Mouse (Mus musculus) forebrain, embryonic 14.5 days (tissue): Measurements from ENCODE around the gene Hcn3. TPM values are rescaled to one million over a fixed set of nuclear protein-coding genes. Genes with fewer than 3 reads are reported as not detected.

Experiments used
- ATAC-seq: fragments of 200-750 bp; cut with Nextera tagmentation; 2 replicates; pipeline ENCODE4 v1.8.0; 2017; ENCODE audit warnings: mild to moderate bottlenecking, moderate library complexity
- DNase-seq: peaks from one replicate; pipeline ENCODE4 v3.0.0-alpha.2; 2015; ENCODE audit warnings: low spot score
- H3K27ac ChIP-seq: fragments of 300-500 bp; sonication (generic); 2 replicates; pipeline ENCODE4 v1.5.1; 2014; ENCODE audit warnings: low read depth, mild to moderate bottlenecking, control low read depth, low read length, moderate library complexity
- H3K27me3 ChIP-seq: fragments of 300-500 bp; sonication (generic); replicated peaks from 2 replicates; pipeline ENCODE4 v1.6.1; 2014; ENCODE audit warnings: low read length, control low read depth, mixed read lengths; ENCODE audit not compliant: control insufficient read depth, insufficient read depth
- H3K36me3 ChIP-seq: fragments of 300-500 bp; sonication (generic); 2 replicates; pipeline ENCODE4 v1.6.1; 2014; ENCODE audit warnings: low read length, control low read depth; ENCODE audit not compliant: control insufficient read depth, insufficient read depth
- H3K4me1 ChIP-seq: fragments of 300-500 bp; sonication (generic); 2 replicates; pipeline ENCODE4 v1.6.1; 2014; ENCODE audit warnings: antibody characterized with exemption, low read length, control low read depth; ENCODE audit not compliant: control insufficient read depth, insufficient read depth
- H3K4me2 ChIP-seq: fragments of 300-500 bp; sonication (generic); 2 replicates; pipeline ENCODE4 v1.6.1; 2014; ENCODE audit warnings: mild to moderate bottlenecking, control low read depth, low read length
- H3K4me3 ChIP-seq: fragments of 300-500 bp; sonication (generic); 2 replicates; pipeline ENCODE4 v1.5.1; 2014; ENCODE audit warnings: low read depth, low read length, control low read depth
- H3K9ac ChIP-seq: fragments of 300-500 bp; sonication (generic); 2 replicates; pipeline ENCODE4 v1.6.1; 2014; ENCODE audit warnings: mild to moderate bottlenecking, low read length, control low read depth, moderate library complexity
- H3K9me3 ChIP-seq: fragments of 300-500 bp; sonication (generic); replicated peaks from 2 replicates; pipeline ENCODE4 v1.6.1; 2016; ENCODE audit warnings: low read length, control low read depth, mixed read lengths; ENCODE audit not compliant: control insufficient read depth
- WGBS: fragments of 180-500 bp; shearing (Covaris S2); extraction: QIAGEN DNeasy Blood & Tissue Kit; methylation state at CpG from one replicate; pipeline ENCODE4 v1.1.7; 2014; 5-methylcytosine and 5-hydroxymethylcytosine counted together
- polyA plus RNA-seq: library from polyadenylated mRNA; unstranded; fragments of >200 nt; fragmentation: Nextera tagmentation; extraction: Ambion mirVana; gene quantifications from 2 replicates; pipeline ENCODE4 v1.2.1, GENCODE M21; 2014

Gene Hcn3
- polyA plus RNA-seq, 1 experiment from 2014 or later, result 9.4 TPM

DNA sequence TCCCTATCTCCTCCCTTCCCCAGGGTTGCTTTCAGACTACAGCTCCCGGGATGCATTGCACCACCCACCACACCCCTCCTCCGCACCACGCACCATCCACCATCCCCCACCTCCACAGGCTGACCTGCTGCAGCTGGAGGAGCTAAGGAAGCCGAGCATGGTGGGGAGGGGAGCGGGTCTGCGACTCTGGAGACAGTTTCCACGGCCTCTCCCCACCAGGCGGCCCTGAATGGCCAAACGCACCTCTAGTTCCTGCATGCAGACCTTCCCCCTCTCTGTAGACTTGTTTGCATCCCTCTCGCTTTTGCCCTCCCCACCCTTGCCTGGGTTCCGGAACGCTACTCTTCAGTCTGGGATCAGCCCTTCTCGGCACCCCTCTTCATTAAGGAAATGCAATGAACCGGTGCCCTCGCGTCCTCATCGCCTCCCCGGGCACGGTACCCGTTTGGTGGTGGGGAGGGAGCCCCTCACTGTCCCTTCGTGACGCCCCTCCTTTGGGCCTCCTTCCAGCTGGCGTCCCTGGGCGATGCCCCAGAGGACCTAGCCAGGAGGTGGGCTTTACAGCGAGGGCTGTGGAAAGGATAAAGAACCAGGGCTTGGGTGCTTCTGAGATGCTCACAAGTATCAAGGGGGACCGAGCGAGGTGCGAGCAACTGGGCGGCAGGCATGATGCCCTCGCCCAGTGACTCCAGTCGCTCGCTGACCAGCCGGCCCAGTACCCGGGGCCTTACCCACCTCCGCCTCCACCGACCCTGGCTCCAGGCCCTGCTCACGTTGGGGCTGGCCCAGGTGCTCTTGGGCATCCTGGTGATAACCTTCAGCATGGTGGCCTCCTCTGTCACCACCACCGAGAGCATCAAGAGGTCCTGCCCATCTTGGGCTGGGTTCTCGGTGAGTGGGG, 23.3 kb upstream of the Hcn3 start, which contains the start of gene Fam189b:
TSS of gene Fam189b (plus strand) at position 86 of the 901 bp plus-strand sequence.
- no peaks in the 10 kb centered on the region for H3K27me3 ChIP-seq
- 4% methylated on average over 38 of the region's 39 CpGs for WGBS
- H3K4me1 ChIP-seq, result peaks cover 10% of the 10 kb centered on the region
- H3K9ac ChIP-seq, result peak within 1 kb of the TSS; percentile 89
- peak; percentile 95 for ATAC-seq
- H3K4me3 ChIP-seq, result peak within 1 kb of the TSS; percentile 58
- H3K27ac ChIP-seq, result peak within 1 kb of the TSS; percentile 89
- H3K4me2 ChIP-seq, result peak within 1 kb of the TSS; percentile 91
- no peaks in the 10 kb centered on the region for H3K9me3 ChIP-seq
- peak; percentile 93 for DNase-seq
- peaks cover 40% of the 10 kb centered on the region for H3K36me3 ChIP-seq

DNA sequence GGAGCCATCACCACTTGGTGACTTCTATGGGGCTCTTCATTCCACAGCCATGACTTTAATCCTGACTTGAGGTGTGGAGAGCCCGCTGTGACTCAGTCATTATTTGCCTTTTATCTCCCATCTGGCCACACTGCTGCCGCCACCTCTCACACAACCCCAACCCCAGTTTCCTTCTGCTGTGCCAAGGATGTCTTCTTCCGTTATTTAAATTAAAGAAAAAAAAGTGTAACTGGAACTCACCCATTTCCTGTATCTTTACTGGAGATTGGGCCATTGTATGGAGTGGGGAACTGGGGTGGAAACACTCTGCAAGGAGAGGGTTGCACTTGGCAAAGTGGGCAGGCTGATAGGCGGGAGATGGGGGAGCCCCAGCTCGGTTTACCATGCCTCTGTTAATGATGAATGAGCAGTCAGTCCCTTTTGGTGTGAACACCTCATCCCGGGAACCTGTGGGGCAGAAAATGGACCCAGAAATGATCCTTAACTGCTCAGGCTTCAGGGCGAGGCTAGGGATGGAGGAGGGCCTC, 22.6 kb upstream of the Hcn3 start:
- H3K27ac ChIP-seq, result peak overlapping the region; percentile 89; the same call in 1 of the 2 replicates
- no peaks in the 10 kb centered on the region for H3K9me3 ChIP-seq
- no peak for ATAC-seq
- no peak for DNase-seq
- H3K27me3 ChIP-seq, result no peaks in the 10 kb centered on the region
- H3K36me3 ChIP-seq, result peaks cover 38% of the 10 kb centered on the region
- WGBS, result 50% methylated on average over 7 of the region's 7 CpGs
- H3K4me1 ChIP-seq, result peaks cover 16% of the 10 kb centered on the region
- peak overlapping the region; percentile 89; the same call in 1 of the 2 replicates for H3K9ac ChIP-seq
- peak overlapping the region; percentile 91 for H3K4me2 ChIP-seq
- peak overlapping the region; percentile 58 for H3K4me3 ChIP-seq

DNA sequence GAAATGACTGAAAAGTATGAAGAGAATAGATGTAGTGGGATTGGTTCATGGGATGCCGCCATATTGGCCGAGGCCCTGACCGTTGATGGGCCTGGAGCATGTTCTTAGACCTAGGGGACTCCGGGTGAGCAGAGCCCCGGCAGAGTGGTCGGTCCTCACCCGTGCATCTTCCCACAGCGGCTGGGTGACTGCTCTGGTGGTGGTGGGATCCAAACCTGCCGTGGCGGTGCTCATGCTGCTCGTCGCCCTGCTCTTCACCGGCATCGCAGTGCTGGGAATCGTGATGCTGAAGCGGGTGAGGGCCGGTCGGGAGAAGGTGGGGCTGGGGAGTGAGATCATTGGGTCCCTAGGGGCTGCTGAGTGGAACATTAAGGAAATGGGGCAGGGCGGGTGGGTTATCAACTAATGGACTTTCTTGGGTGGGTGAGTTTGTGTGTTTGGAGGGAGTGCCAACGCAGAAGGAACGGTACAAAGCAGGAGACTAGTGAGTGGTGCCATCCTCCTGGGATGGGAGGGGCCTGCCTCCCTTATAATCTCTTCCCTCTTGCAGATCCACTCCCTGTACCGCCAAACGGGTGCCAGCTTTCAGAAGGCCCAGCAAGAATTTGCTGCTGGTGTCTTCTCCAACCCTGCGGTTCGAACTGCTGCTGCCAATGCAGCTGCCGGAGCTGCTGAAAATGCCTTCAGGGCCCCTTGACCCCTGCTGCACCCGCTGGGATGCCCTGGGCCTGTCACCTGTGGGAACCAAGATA, 21.9 kb upstream of the Hcn3 start:
- no peak for ATAC-seq
- Histone ChIP-seq H3K27ac (no peak overlapping the region), H3K36me3 (peaks cover 38% of the 10 kb centered on the region), H3K9me3 (no peaks in the 10 kb centered on the region), H3K9ac (no peak overlapping the region), H3K4me2 (no peak overlapping the region), H3K27me3 (no peaks in the 10 kb centered on the region), H3K4me3 (no peak overlapping the region), H3K4me1 (peaks cover 16% of the 10 kb centered on the region)
- DNase-seq, result no peak
- WGBS, result 94% methylated on average over 27 of the region's 27 CpGs

DNA sequence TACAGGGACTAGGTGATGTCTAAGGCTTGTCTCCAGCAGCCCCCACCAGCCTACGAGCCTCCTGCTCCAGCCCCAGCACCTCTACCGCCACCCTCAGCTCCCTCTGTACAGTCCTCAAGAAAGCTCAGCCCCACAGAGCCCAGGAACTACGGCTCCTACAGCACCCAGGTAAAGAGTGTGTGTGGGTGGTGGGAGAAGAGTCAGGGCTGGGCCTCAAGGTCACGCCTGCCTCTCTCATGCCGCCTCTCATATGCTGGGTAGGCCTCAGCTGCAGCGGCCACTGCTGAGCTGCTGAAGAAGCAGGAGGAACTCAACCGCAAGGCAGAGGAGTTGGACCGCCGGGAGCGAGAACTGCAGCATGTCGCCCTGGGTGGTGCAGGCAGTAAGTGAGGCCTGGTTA, 19.1 kb upstream of the Hcn3 start:
- H3K4me2 ChIP-seq, result no peak overlapping the region
- H3K9ac ChIP-seq, result 0 out of 2 replicates have a peak overlapping the region, but pooled peaks have one; percentile 17
- H3K9me3 ChIP-seq, result no peaks in the 10 kb centered on the region
- no peaks in the 10 kb centered on the region for H3K27me3 ChIP-seq
- H3K36me3 ChIP-seq, result peaks cover 64% of the 10 kb centered on the region
- DNase-seq (no peak), ATAC-seq (no peak)
- 93% methylated on average over 11 of the region's 11 CpGs for WGBS
- no peak overlapping the region for H3K4me3 ChIP-seq
- peaks cover 16% of the 10 kb centered on the region for H3K4me1 ChIP-seq
- H3K27ac ChIP-seq, result no peak overlapping the region

DNA sequence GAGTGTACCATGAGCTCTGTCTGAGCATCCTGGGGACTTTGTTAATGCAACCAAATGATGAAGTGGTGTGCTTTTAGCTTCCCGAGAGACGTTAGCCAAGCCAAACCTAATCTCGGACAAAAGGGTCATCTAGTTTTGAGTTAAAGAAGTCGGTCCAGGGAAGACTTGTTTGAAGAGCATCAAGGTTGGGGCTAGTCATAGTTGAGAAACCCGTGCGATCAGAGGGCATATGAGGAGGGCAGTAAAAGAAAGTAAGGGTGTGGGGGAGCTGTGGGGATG, 18.1 kb upstream of the Hcn3 start:
- peak overlapping the region; percentile 78 for H3K9ac ChIP-seq
- H3K4me3 ChIP-seq, result peak overlapping the region; percentile 68
- no peak for DNase-seq
- H3K4me1 ChIP-seq, result peaks cover 8% of the 10 kb centered on the region
- H3K9me3 ChIP-seq, result no peaks in the 10 kb centered on the region
- H3K27ac ChIP-seq, result 0 out of 2 replicates have a peak overlapping the region, but pooled peaks have one; percentile 9
- no peak for ATAC-seq
- peaks cover 74% of the 10 kb centered on the region for H3K36me3 ChIP-seq
- 12% methylated on average over 6 of the region's 6 CpGs for WGBS
- no peaks in the 10 kb centered on the region for H3K27me3 ChIP-seq
- peak overlapping the region; percentile 92 for H3K4me2 ChIP-seq

DNA sequence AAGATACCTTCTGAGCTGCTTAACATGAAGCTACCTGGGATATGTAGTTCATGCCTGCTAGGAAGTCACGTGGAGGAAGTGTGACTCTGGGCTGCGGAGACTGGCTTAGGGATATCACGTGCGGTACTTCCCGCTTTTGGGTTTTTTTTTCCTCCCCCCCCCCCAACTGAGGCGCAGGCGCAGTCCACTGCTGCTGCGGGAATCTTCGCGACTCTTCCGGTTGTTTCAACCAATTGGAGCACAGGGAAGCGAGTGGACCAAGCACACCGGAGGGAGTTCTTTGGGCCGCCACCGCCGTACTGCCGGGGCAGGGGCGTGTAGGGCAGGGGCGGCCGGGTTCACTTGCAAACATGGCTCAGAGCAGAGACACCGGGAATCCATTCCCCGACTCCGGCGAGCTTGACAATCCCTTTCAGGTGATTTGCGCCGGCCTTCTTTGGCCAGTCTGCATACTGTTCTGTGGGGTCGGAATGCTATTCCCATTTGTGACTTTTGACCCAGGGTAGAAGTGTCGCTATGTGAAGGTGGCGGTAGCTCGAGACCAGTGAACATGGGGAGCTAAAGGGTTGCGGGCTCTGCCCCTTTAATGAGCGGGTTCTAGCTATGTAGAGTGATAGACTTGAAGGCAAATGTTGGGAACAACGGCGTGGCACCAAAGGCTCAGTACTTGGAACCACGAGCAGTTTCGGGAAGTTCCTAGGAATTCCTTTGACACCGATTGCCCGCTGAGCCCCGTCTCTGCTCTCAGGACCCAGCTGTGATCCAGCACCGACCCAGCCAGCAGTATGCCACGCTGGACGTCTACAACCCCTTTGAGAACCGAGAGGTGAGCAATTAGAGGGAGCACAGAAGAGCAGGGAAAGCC, 17.5 kb upstream of the Hcn3 start, which contains the start of gene Scamp3:
TSS of gene Scamp3 (plus strand) at position 232 of the 865 bp plus-strand sequence.
- peaks cover 8% of the 10 kb centered on the region for H3K4me1 ChIP-seq
- no peaks in the 10 kb centered on the region for H3K27me3 ChIP-seq
- DNase-seq (peak; percentile 98), ATAC-seq (peak; percentile 97)
- no peaks in the 10 kb centered on the region for H3K9me3 ChIP-seq
- peak within 1 kb of the TSS; percentile 92 for H3K4me2 ChIP-seq
- peaks cover 78% of the 10 kb centered on the region for H3K36me3 ChIP-seq
- under 1% methylated on average over 43 of the region's 43 CpGs for WGBS
- H3K4me3 ChIP-seq, result peak within 1 kb of the TSS; percentile 68
- 0 out of 2 replicates have a peak within 1 kb of the TSS, but pooled peaks have one; percentile 9 for H3K27ac ChIP-seq
- H3K9ac ChIP-seq, result peak within 1 kb of the TSS; percentile 78

DNA sequence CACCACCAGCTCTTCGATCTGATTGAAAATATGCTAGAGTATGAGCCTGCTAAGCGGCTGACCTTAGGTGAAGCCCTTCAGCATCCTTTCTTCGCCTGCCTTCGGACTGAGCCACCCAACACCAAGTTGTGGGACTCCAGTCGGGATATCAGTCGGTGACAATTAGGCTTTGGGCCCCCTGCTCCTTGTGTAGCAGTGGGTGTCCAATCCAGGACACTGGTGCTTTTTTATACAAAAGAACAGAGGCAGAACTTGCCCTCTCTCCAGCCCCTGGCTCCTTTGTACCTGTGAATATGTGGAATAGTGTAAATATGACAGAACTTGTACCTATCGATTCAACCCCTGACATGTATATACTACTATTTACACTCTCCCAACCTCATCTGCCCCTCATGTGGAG, 16.4 kb upstream of the Hcn3 start:
- Histone ChIP-seq H3K9ac (no peak overlapping the region), H3K4me2 (no peak overlapping the region), H3K9me3 (no peaks in the 10 kb centered on the region), H3K4me3 (no peak overlapping the region), H3K27ac (no peak overlapping the region), H3K36me3 (peaks cover 77% of the 10 kb centered on the region), H3K4me1 (peaks cover 8% of the 10 kb centered on the region), H3K27me3 (no peaks in the 10 kb centered on the region)
- WGBS, result 84% methylated on average over 7 of the region's 7 CpGs
- DNase-seq (no peak), ATAC-seq (no peak)

DNA sequence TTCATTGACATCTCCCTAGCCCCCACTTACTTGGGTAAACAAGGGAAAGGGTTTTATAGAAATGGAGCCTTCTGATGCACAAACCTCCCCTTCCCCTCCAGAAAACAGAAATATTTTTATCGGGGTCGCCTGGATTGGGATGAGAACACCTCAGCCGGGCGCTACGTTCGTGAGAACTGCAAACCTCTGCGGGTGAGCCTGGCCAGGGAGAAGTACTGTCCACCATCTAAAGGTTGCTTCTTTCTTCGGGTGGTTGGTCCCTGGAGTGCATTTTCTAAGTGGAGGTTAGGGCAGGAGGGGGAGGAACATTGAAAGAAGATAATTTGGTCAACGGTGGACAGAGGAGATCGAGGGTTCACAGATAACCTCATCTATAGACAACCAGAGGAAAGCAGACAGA, 15.5 kb upstream of the Hcn3 start:
- Histone ChIP-seq H3K4me1 (peaks cover 8% of the 10 kb centered on the region), H3K4me2 (no peak overlapping the region), H3K9me3 (no peaks in the 10 kb centered on the region), H3K4me3 (no peak overlapping the region), H3K9ac (no peak overlapping the region), H3K27me3 (no peaks in the 10 kb centered on the region), H3K36me3 (peaks cover 77% of the 10 kb centered on the region), H3K27ac (no peak overlapping the region)
- ATAC-seq (no peak), DNase-seq (no peak)
- WGBS, result 96% methylated on average over 10 of the region's 10 CpGs
